Mouse (Mus musculus) embryonic facial prominence, embryonic 10.5 days (tissue): ENCODE results near the gene Qser1. TPM values are rescaled to one million over a fixed set of nuclear protein-coding genes. Genes with fewer than 3 reads are reported as not detected.

ENCODE experiments used
- DNase-seq: peaks from one replicate; pipeline ENCODE4 v3.0.0-alpha.2; 2017; ENCODE audit warnings: low spot score
- H3K27ac ChIP-seq: fragments of 300-500 bp; sonication (generic); replicated peaks from 2 replicates; pipeline ENCODE4 v1.5.1; 2016; ENCODE audit warnings: mild to moderate bottlenecking
- H3K27me3 ChIP-seq: fragments of 300-500 bp; sonication (generic); replicated peaks from 2 replicates; pipeline ENCODE4 v1.6.1; 2016; ENCODE audit warnings: low read depth, mild to moderate bottlenecking; ENCODE audit not compliant: poor library complexity, severe bottlenecking
- H3K36me3 ChIP-seq: fragments of 300-500 bp; sonication (generic); replicated peaks from 2 replicates; pipeline ENCODE4 v1.6.1; 2016; ENCODE audit warnings: mild to moderate bottlenecking, moderate library complexity
- H3K4me1 ChIP-seq: fragments of 300-500 bp; sonication (generic); 2 replicates; pipeline ENCODE4 v1.6.1; 2016
- H3K4me3 ChIP-seq: fragments of 300-500 bp; sonication (generic); 2 replicates; pipeline ENCODE4 v1.5.1; 2016; ENCODE audit warnings: mild to moderate bottlenecking, moderate library complexity
- H3K9me3 ChIP-seq: fragments of 300-500 bp; sonication (generic); 2 replicates; pipeline ENCODE4 v1.6.1; 2016; ENCODE audit warnings: mild to moderate bottlenecking
- WGBS: fragments of 180-500 bp; shearing (Covaris S2); methylation state at CpG from one replicate; pipeline ENCODE4 v1.1.7; 2016; 5-methylcytosine and 5-hydroxymethylcytosine counted together
- polyA plus RNA-seq: library from polyadenylated mRNA; unstranded; fragments of >200 nt; fragmentation: Nextera tagmentation; extraction: Ambion mirVana; gene quantifications from 2 replicates; pipeline ENCODE4 v1.2.1, GENCODE M21; 2016

Gene Qser1
- polyA plus RNA-seq, 1 experiment from 2014 or later: 12.2 TPM

GRCm38 (mm10) chr2:104742741-104743064 is 73.9 kb downstream of the Qser1 start, which contains the start of gene Depdc7:
Depdc7 (minus strand) TSS chr2:104742878.
- no peaks in the 10 kb centered on the region for H3K36me3 ChIP-seq
- under 1% methylated on average over 31 of the region's 31 CpGs for WGBS

DNA sequence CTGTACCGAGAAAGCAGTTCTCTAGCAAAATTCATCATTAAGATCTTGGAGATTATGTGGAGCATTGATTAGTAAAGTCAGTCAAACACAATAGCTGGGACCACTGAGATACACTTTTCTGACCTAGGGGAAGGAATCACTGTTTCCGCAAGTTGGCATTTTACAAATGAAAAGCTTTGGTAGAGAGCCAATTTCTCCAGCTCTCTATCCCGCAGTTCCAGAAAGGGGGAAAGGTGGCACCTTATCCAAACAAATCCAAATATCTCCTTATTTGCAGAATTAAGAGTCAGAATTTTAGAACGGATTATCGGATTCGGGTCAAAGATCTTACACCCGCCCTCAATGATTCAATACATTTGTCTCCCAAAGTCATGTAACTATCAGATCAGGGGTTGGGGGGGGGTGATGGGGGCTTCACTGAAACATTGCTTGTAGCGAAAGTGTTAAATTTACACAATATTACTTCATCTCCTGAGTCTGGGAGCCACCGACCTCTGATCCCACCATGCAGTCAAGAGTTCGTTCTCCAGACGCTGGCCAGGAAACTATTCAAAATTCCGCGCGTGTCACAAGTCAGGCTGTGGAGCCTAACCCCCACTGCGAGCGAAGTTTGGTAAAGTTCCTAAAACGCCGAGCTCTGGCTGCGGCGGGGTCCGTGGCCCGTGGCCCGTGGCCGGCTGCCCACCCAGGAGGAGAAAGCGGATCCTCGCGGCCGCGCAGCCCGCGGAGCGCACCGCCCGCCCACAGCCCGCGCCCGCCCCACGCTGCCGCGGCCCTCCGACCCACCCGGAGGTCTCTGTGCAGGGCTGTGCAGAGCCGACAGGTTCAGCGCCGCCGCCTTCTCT is 74.4 kb downstream of the Qser1 start:
- WGBS: 5% methylated on average over 46 of the region's 46 CpGs

More at GRCm38 (mm10) chr2:104742741-104743064, 73.9 kb downstream of the Qser1 start, which contains the start of gene Depdc7:
- peak; percentile 88 for DNase-seq
- Histone ChIP-seq H3K27ac (peak within 1 kb of the TSS; percentile 79), H3K4me1 (peaks cover 24% of the 10 kb centered on the region), H3K4me3 (peak within 1 kb of the TSS; percentile 81), H3K9me3 (no peaks in the 10 kb centered on the region), H3K27me3 (peaks cover 49% of the 10 kb centered on the region)

DNA sequence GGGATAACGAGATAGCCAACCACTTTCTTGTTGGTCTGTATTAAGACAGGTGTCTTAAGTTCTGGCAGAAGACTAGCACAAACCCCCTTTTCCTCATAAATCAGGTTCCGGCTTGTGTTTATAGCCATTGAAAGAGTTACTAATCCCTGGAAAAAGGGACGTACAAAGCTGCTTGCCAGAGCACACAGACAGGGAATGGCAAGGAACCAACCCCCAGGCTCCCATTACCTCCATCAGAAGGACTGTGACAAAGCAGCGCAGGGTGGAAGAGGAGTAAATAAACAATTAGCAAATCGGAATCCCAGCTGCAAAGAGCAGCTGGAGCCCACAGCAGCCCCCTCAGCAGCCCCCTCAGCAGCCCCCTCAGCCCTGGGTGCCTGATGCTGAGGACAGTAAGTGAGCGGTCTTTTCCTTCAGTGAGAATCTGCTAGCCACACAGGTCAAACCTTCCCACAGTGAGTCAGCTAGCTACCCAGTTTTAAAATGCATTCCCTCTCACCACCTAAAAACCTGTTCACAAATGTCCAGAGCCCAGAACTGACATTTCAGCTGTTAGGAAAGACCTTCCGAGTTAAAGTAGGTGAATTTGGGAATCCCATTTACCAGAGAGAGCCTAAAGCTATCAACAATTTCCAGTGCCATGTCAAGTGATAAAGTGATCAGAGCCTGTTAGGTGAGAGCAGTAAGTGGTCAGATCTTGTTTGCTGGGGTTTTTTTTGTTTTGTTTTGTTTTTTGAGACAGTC is 75.4 kb downstream of the Qser1 start:
- Histone ChIP-seq H3K4me3 (no peak overlapping the region), H3K9me3 (no peaks in the 10 kb centered on the region), H3K4me1 (peaks cover 24% of the 10 kb centered on the region), H3K36me3 (no peaks in the 10 kb centered on the region), H3K27me3 (peaks cover 49% of the 10 kb centered on the region), H3K27ac (no peak overlapping the region)
- 26% methylated on average over 7 of the region's 7 CpGs for WGBS
- peak; percentile 15 for DNase-seq

More for the DNA sequence above, 74.4 kb downstream of the Qser1 start:
- H3K9me3 ChIP-seq: no peaks in the 10 kb centered on the region
- peak overlapping the region; percentile 79 for H3K27ac ChIP-seq
- no peaks in the 10 kb centered on the region for H3K36me3 ChIP-seq
- H3K27me3 ChIP-seq: peaks cover 49% of the 10 kb centered on the region
- DNase-seq: no peak
- H3K4me1 ChIP-seq: peaks cover 24% of the 10 kb centered on the region
- H3K4me3 ChIP-seq: peak overlapping the region; percentile 81

DNA sequence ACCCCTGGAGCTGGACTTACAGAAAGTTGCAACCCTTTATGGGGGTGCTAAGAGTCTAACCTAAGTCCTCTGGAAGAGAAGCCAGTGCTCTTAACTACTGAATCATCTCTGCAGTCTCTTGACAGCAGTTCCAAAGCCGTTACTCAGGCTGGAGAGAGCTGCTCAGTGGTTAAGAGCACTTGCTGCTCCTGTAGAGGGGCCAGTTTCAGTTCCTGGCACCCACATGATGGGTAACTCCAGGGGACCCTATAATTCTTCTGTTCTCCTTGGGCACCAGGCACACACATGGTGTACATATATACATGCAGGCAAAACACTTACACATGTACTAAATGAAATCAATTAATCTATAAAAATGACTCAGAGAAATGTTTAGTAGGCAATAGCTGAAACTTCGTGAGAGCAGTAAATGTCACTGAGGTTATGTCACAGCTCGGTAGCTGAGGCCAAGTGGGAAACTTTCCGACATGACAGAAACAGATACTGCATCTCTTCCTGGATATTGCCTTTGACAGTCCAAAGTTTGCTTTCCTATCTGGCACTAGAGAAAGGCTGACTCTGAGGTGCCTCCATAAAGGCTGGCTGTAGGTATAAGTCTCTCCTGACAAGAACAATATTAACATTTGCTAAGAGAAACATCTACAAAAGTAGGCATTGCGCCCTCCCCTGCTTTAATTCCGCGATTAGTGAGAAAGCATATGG is 76.2 kb downstream of the Qser1 start:
- H3K4me3 ChIP-seq: no peak overlapping the region
- H3K27ac ChIP-seq: no peak overlapping the region
- peaks cover 24% of the 10 kb centered on the region for H3K4me1 ChIP-seq
- H3K27me3 ChIP-seq: peaks cover 49% of the 10 kb centered on the region
- WGBS: 58% methylated on average over 7 of the region's 7 CpGs
- no peaks in the 10 kb centered on the region for H3K36me3 ChIP-seq
- no peaks in the 10 kb centered on the region for H3K9me3 ChIP-seq
- no peak for DNase-seq

GRCm38 (mm10) chr2:104739691-104740090 is 76.9 kb downstream of the Qser1 start:
- H3K27me3 ChIP-seq: peaks cover 48% of the 10 kb centered on the region
- DNase-seq: no peak
- no peaks in the 10 kb centered on the region for H3K9me3 ChIP-seq
- 97% methylated on average over 2 of the region's 2 CpGs for WGBS
- no peak overlapping the region for H3K27ac ChIP-seq
- no peak overlapping the region for H3K4me3 ChIP-seq
- no peaks in the 10 kb centered on the region for H3K36me3 ChIP-seq
- H3K4me1 ChIP-seq: peaks cover 24% of the 10 kb centered on the region

- peaks cover 4% of the 10 kb centered on the region; the same call in 1 of the 2 replicates for H3K4me1 ChIP-seq
- H3K4me3 ChIP-seq: no peak overlapping the region
- no peak overlapping the region for H3K27ac ChIP-seq
- no peaks in the 10 kb centered on the region for H3K36me3 ChIP-seq
- WGBS: 78% methylated on average over 7 of the region's 7 CpGs
- peaks cover 17% of the 10 kb centered on the region for H3K27me3 ChIP-seq
- H3K9me3 ChIP-seq: no peaks in the 10 kb centered on the region
- no peak for DNase-seq
Measured at GRCm38 (mm10) chr2:104736241-104736640, 80.3 kb downstream of the Qser1 start.

- WGBS: 86% methylated on average over 7 of the region's 7 CpGs
- H3K36me3 ChIP-seq: no peaks in the 10 kb centered on the region
- DNase-seq: no peak
- no peaks in the 10 kb centered on the region for H3K9me3 ChIP-seq
- H3K4me1 ChIP-seq: no peaks in the 10 kb centered on the region
- H3K27me3 ChIP-seq: no peaks in the 10 kb centered on the region
- H3K27ac ChIP-seq: no peak overlapping the region
- no peak overlapping the region for H3K4me3 ChIP-seq
Measured at GRCm38 (mm10) chr2:104732562-104733256, 83.9 kb downstream of the Qser1 start.

DNA sequence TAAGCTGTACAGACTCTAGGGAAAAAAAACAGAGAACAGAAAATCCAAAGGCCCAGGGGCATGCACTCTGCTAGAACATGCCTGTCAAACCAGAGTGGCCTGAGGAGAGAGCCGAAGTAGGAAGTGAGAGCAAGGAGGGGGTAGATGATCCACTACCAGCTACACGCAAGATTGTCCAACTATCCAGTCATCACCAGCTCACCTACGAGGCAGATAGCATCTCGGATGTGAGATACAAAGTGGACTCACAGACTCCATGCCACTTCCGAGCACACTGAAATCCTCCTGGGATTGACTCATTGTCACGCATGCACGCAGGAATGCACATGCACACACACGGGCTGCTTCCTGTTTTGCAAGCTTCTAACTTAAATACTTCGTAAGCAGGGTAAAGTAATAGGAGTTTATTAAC is 84.5 kb downstream of the Qser1 start:
- 85% methylated on average over 9 of the region's 9 CpGs for WGBS
- DNase-seq: no peak

GRCm38 (mm10) chr2:104727369-104727768 is 89.2 kb downstream of the Qser1 start:
- Histone ChIP-seq H3K4me3 (no peak overlapping the region), H3K36me3 (no peaks in the 10 kb centered on the region), H3K4me1 (no peaks in the 10 kb centered on the region), H3K9me3 (no peaks in the 10 kb centered on the region), H3K27ac (no peak overlapping the region), H3K27me3 (no peaks in the 10 kb centered on the region)
- no peak for DNase-seq
- WGBS: 78% methylated on average over 1 of the region's 1 CpGs

More for the DNA sequence above, 84.5 kb downstream of the Qser1 start:
- Histone ChIP-seq H3K27ac (no peak overlapping the region), H3K9me3 (no peaks in the 10 kb centered on the region), H3K4me3 (no peak overlapping the region), H3K36me3 (no peaks in the 10 kb centered on the region), H3K27me3 (no peaks in the 10 kb centered on the region), H3K4me1 (no peaks in the 10 kb centered on the region)

- no peak overlapping the region for H3K27ac ChIP-seq
- H3K9me3 ChIP-seq: no peaks in the 10 kb centered on the region
- H3K4me1 ChIP-seq: no peaks in the 10 kb centered on the region
- DNase-seq: no peak
- no peaks in the 10 kb centered on the region for H3K36me3 ChIP-seq
- 93% methylated on average over 3 of the region's 3 CpGs for WGBS
- no peaks in the 10 kb centered on the region for H3K27me3 ChIP-seq
- H3K4me3 ChIP-seq: no peak overlapping the region
Measured at GRCm38 (mm10) chr2:104722021-104722420, 94.5 kb downstream of the Qser1 start.

GRCm38 (mm10) chr2:104717827-104718226 is 98.7 kb downstream of the Qser1 start:
- DNase-seq: no peak
- no peaks in the 10 kb centered on the region for H3K36me3 ChIP-seq
- H3K27me3 ChIP-seq: peaks cover 12% of the 10 kb centered on the region
- H3K27ac ChIP-seq: no peak overlapping the region
- no peaks in the 10 kb centered on the region for H3K9me3 ChIP-seq
- peaks cover 7% of the 10 kb centered on the region; the same call in 1 of the 2 replicates for H3K4me1 ChIP-seq
- H3K4me3 ChIP-seq: no peak overlapping the region
- whole genome bisulfite sequencing: 89% methylated on average over 4 of the region's 4 CpGs

DNA sequence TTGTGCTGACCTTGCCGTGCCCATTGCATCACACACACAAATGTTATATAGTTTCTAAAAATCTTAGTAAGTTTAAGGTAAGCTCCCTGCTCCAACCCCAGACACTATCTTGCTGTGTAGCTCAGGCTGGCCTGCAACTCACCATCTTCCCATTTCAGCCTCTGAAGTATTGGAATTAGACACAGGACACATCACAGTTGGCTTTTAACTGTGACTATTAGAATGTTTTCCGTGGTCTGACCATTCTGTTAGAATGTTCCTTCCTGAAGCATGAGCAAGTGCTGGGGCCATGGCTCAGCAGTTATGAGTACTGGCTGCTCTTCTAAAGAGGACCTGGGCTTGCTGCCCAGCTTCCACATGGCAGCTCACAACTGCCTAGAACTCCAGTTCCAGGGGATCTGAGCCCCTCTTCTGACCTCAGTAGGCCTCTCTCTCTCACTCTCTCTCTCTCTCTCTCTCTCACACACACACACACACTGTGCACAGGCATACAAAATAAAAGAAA is 99.3 kb downstream of the Qser1 start:
- no peak overlapping the region for H3K27ac ChIP-seq
- peaks cover 9% of the 10 kb centered on the region; the same call in 1 of the 2 replicates for H3K4me1 ChIP-seq
- H3K4me3 ChIP-seq: no peak overlapping the region
- 94% methylated on average over 2 of the region's 2 CpGs for WGBS
- H3K27me3 ChIP-seq: peaks cover 12% of the 10 kb centered on the region
- DNase-seq: no peak
- no peaks in the 10 kb centered on the region for H3K36me3 ChIP-seq
- no peaks in the 10 kb centered on the region for H3K9me3 ChIP-seq
